ENCODE assay signal across 12 mouse cellular contexts in the genomic region with DNA sequence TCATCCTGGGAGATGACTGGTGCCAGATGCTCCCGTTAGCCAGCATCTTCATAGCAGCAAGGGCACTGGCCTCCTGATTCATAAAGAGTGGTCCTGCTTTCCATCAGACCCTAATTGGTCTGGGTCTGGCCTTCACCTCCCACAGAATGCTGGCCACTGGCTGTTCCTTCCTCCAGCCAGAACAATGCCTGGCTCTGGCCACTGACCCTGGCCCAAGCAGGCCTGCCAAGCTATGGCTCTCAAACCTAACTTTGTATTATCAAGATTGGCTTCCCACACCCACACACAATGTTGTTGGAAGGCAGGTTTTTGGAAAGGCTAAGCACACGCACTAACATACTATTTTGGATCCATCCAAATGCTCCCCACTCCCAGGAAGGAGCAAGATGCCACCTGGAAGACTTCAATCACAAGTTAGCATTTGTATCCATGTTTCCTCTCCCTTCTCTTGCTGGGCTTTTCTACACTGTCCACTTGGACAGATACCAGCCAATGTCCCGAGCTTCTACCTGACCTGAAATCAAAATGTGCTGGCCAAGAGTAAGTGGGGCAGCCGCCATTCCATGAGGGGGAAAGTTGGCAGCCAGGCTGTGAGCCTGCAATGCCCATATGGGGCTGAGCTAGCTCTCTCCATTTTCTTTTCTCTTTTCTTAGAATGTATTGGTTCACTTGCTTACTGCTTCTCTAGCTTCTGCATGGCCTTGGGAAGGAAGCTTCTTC.
A peak's percentile ranks its signal among the peaks of the same experiment; 100 is the strongest.
DNase-seq lines count a peak whose midpoint lies in the region; ATAC-seq lines count a peak whose summit lies in the region.
"Had no signal": no experiment of that assay in that cellular context is flagged by ENCODE, and none has a peak within 500 bp of the region (broad histone marks: within the 10 kb centered on the region; RNA-seq: fewer than 3 reads in every experiment).

No protein-coding gene starts in this region.

- peak; percentile 28 for ATAC-seq in frontal cortex, adult (ENCODE audit: low TSS enrichment)
- ATAC-seq: forebrain, embryonic 15.5 days; liver, embryonic 12.5 days had no signal

- no peak for DNase-seq in frontal cortex, postnatal 14 days (ENCODE audit: low spot score in 2 of 2)
- peak; percentile 33 for DNase-seq in layer of hippocampus, adult 9-11 months
- DNase-seq in layer of hippocampus, adult 11-12 months (ENCODE audit: low spot score) = no peak
- DNase-seq in brain, adult 2 months (ENCODE audit: low read depth, low spot score) = peak; percentile 83
- DNase-seq in cerebellum, postnatal 14 days = peak; percentile 45 to 69
- no peak for DNase-seq in B cell, adult 2 months
- DNase-seq: gastrocnemius, postnatal 10 days; kidney, adult 18-20 months; kidney, postnatal 10 days had no signal

Comparison
In these comparisons a context has a peak if more than half of its experiments do, and no peak if none do; other contexts are left out.
1. DNase-seq: peak in layer of hippocampus, adult 9-11 months (single experiment), brain, adult 2 months (single experiment) and cerebellum, postnatal 14 days (2 of 2); none in frontal cortex, postnatal 14 days (0 of 2), layer of hippocampus, adult 11-12 months (single experiment) and B cell, adult 2 months (0 of 2).